Mouse (Mus musculus) embryonic facial prominence, embryonic 12.5 days (tissue): ENCODE data around the gene Mapk10. TPM values are rescaled to one million over a fixed set of nuclear protein-coding genes. Genes with fewer than 3 reads are reported as not detected.

Experiments
- ATAC-seq: fragments of 200-750 bp; cut with Nextera tagmentation; 2 replicates; pipeline ENCODE4 v1.8.0; 2017; ENCODE audit not compliant: insufficient number of reproducible peaks, insufficient read depth, low FRiP score, low TSS enrichment
- H3K27ac ChIP-seq: fragments of 300-500 bp; sonication (generic); 2 replicates; pipeline ENCODE4 v1.5.1; 2016; ENCODE audit warnings: mild to moderate bottlenecking
- H3K27me3 ChIP-seq: fragments of 300-500 bp; sonication (generic); 2 replicates; pipeline ENCODE4 v1.6.1; 2016; ENCODE audit warnings: mild to moderate bottlenecking, moderate library complexity
- H3K36me3 ChIP-seq: fragments of 300-500 bp; sonication (generic); 2 replicates; pipeline ENCODE4 v1.6.1; 2016; ENCODE audit warnings: mild to moderate bottlenecking
- H3K4me1 ChIP-seq: fragments of 300-500 bp; sonication (generic); 2 replicates; pipeline ENCODE4 v1.6.1; 2016
- H3K4me2 ChIP-seq: fragments of 300-500 bp; sonication (generic); replicated peaks from 2 replicates; pipeline ENCODE4 v1.6.1; 2016; ENCODE audit warnings: mild to moderate bottlenecking, moderate library complexity
- H3K4me3 ChIP-seq: fragments of 300-500 bp; sonication (generic); 2 replicates; pipeline ENCODE4 v1.5.1; 2016; ENCODE audit warnings: mild to moderate bottlenecking
- H3K9ac ChIP-seq: fragments of 300-500 bp; sonication (generic); 2 replicates; pipeline ENCODE4 v1.6.1; 2016; ENCODE audit warnings: mild to moderate bottlenecking, moderate library complexity
- H3K9me3 ChIP-seq: fragments of 300-500 bp; sonication (generic); 2 replicates; pipeline ENCODE4 v1.6.1; 2016; ENCODE audit warnings: mild to moderate bottlenecking, moderate library complexity
- WGBS: fragments of 180-500 bp; shearing (Covaris S2); methylation state at CpG from one replicate; pipeline ENCODE4 v1.1.7; 2016; 5-methylcytosine and 5-hydroxymethylcytosine counted together
- polyA plus RNA-seq: library from polyadenylated mRNA; unstranded; fragments of >200 nt; fragmentation: Nextera tagmentation; extraction: Ambion mirVana; gene quantifications from 2 replicates; pipeline ENCODE4 v1.2.1, GENCODE M21; 2016

The Mapk10 gene
- polyA plus RNA-seq, 1 experiment from 2014 or later, result 6.1 TPM

GRCm38 (mm10) chr5:103197796-103198325 is 13.3 kb downstream of the Mapk10 start:
- no peak overlapping the region for H3K4me2 ChIP-seq
- H3K4me1 ChIP-seq, result no peaks in the 10 kb centered on the region
- H3K4me3 ChIP-seq, result no peak overlapping the region
- H3K9me3 ChIP-seq, result no peaks in the 10 kb centered on the region
- no peak for ATAC-seq
- H3K36me3 ChIP-seq, result no peaks in the 10 kb centered on the region
- H3K27me3 ChIP-seq, result no peaks in the 10 kb centered on the region
- H3K27ac ChIP-seq, result no peak overlapping the region
- 55% methylated on average over 2 of the region's 2 CpGs for WGBS
- H3K9ac ChIP-seq, result no peak overlapping the region

DNA sequence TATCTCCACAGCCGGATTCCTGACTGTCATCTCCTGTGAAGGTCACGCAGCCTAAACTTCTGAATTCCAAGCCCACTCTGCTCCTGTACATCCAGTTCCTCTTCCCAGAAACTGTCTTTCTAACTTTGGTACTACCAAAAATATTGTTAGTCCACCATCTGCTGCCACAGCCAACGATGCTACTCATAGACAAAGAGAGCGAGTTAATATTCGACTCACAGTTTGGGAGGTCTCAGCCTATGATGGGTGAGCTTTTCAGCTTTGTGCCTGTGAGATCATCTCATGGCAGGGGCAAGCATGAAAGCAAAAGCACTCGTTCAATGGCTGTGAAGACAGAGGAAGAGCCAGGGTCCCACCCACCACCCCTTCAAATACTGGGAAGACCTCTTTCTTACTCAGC is 16.6 kb downstream of the Mapk10 start:
- 79% methylated on average over 6 of the region's 6 CpGs for WGBS
- no peak for ATAC-seq
- Histone ChIP-seq H3K9me3 (no peaks in the 10 kb centered on the region), H3K4me3 (no peak overlapping the region), H3K9ac (no peak overlapping the region), H3K27ac (no peak overlapping the region), H3K36me3 (no peaks in the 10 kb centered on the region), H3K27me3 (no peaks in the 10 kb centered on the region), H3K4me2 (no peak overlapping the region), H3K4me1 (no peaks in the 10 kb centered on the region)

DNA sequence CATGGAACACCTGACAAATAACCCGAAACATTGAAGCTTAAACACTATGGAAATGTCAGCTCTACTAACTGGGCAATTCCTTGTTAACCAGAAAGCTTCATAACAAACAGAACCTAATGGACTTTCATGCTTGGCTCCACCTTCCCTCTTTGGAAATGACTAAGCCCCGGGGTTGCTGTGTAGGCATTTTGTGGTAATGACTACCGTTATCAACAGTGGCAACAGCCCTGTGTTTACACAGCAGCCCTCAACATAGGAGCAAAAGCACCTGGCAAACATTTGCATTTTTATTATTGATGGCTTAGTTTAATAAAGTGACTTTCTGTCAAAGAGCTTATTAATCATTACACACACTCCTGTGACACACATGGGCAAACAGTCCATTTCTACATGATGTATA is 17.4 kb downstream of the Mapk10 start:
- Histone ChIP-seq H3K4me2 (no peak overlapping the region), H3K27me3 (no peaks in the 10 kb centered on the region), H3K4me3 (no peak overlapping the region), H3K4me1 (no peaks in the 10 kb centered on the region), H3K9ac (no peak overlapping the region), H3K27ac (no peak overlapping the region), H3K36me3 (no peaks in the 10 kb centered on the region), H3K9me3 (no peaks in the 10 kb centered on the region)
- WGBS, result 85% methylated on average over 3 of the region's 3 CpGs
- ATAC-seq, result no peak

DNA sequence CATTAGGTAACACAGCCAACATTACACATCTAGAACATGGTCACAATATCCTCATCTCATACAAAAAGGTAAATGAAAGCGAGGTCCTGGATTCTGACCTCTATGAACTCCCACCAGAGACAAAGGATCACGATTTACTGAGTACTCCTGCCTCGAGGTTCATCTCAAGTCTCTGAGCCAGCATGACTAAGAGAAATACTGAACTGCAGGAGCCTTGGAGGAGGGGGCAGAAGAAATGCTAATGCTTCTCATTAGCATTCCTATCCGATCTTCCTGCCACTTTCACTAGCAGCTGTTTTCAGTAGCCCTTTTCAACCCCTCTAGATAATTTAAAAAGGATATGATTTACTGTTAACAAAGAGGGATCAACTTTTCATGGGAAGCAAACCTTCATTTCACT is 19.6 kb downstream of the Mapk10 start:
- Histone ChIP-seq H3K27ac (no peak overlapping the region), H3K9ac (no peak overlapping the region), H3K27me3 (no peaks in the 10 kb centered on the region), H3K9me3 (no peaks in the 10 kb centered on the region), H3K36me3 (no peaks in the 10 kb centered on the region), H3K4me3 (no peak overlapping the region), H3K4me2 (no peak overlapping the region), H3K4me1 (no peaks in the 10 kb centered on the region)
- WGBS, result 23% methylated on average over 4 of the region's 4 CpGs
- ATAC-seq, result no peak

DNA sequence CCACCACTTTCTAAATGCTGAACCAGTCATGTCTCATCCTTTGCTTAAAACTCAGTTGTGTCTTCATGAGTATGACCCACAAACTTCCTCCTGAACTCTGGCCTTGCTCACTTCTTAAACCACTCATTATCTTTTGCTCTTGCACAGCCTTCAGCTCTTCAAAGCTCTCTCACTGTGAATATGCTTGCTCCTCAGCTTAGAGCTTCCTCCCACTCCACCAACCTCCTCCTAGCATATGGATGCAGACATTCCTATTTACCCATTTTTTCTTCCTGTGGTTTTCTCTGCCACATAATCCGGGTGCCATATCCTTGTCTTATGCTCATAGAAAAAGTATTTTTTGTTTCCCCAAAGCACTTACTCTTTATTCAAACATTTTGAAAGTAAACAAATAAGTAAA is 26.9 kb downstream of the Mapk10 start:
- no peak for ATAC-seq
- no peaks in the 10 kb centered on the region for H3K36me3 ChIP-seq
- H3K27ac ChIP-seq, result no peak overlapping the region
- no peaks in the 10 kb centered on the region for H3K9me3 ChIP-seq
- no peaks in the 10 kb centered on the region for H3K27me3 ChIP-seq
- H3K4me3 ChIP-seq, result no peak overlapping the region
- no peak overlapping the region for H3K9ac ChIP-seq
- whole genome bisulfite sequencing, result 88% methylated on average over 1 of the region's 1 CpGs
- H3K4me1 ChIP-seq, result no peaks in the 10 kb centered on the region
- H3K4me2 ChIP-seq, result no peak overlapping the region

GRCm38 (mm10) chr5:103181622-103182021 is 29.5 kb downstream of the Mapk10 start:
- H3K4me3 ChIP-seq, result no peak overlapping the region
- H3K36me3 ChIP-seq, result no peaks in the 10 kb centered on the region
- H3K4me2 ChIP-seq, result no peak overlapping the region
- no peak overlapping the region for H3K9ac ChIP-seq
- no peak for ATAC-seq
- 87% methylated on average over 10 of the region's 10 CpGs for WGBS
- H3K4me1 ChIP-seq, result 0 out of 2 replicates have a peak, but pooled peaks cover 4% of the 10 kb centered on the region
- H3K27me3 ChIP-seq, result no peaks in the 10 kb centered on the region
- H3K9me3 ChIP-seq, result no peaks in the 10 kb centered on the region
- no peak overlapping the region for H3K27ac ChIP-seq

- Histone ChIP-seq H3K4me3 (no peak overlapping the region), H3K9ac (no peak overlapping the region), H3K36me3 (no peaks in the 10 kb centered on the region), H3K4me1 (0 out of 2 replicates have a peak, but pooled peaks cover 4% of the 10 kb centered on the region), H3K4me2 (no peak overlapping the region), H3K27ac (no peak overlapping the region), H3K27me3 (no peaks in the 10 kb centered on the region), H3K9me3 (no peaks in the 10 kb centered on the region)
- no peak for ATAC-seq
- 28% methylated on average over 5 of the region's 5 CpGs for WGBS
Measured at GRCm38 (mm10) chr5:103177010-103177409, 34.1 kb downstream of the Mapk10 start.

- no peak overlapping the region for H3K4me3 ChIP-seq
- no peak overlapping the region for H3K4me2 ChIP-seq
- H3K36me3 ChIP-seq, result no peaks in the 10 kb centered on the region
- no peak overlapping the region for H3K9ac ChIP-seq
- H3K27me3 ChIP-seq, result no peaks in the 10 kb centered on the region
- no peak for ATAC-seq
- H3K27ac ChIP-seq, result no peak overlapping the region
- H3K9me3 ChIP-seq, result no peaks in the 10 kb centered on the region
- H3K4me1 ChIP-seq, result 0 out of 2 replicates have a peak, but pooled peaks cover 4% of the 10 kb centered on the region
- 88% methylated on average over 7 of the region's 7 CpGs for WGBS
Measured at GRCm38 (mm10) chr5:103175989-103176388, 35.1 kb downstream of the Mapk10 start.

DNA sequence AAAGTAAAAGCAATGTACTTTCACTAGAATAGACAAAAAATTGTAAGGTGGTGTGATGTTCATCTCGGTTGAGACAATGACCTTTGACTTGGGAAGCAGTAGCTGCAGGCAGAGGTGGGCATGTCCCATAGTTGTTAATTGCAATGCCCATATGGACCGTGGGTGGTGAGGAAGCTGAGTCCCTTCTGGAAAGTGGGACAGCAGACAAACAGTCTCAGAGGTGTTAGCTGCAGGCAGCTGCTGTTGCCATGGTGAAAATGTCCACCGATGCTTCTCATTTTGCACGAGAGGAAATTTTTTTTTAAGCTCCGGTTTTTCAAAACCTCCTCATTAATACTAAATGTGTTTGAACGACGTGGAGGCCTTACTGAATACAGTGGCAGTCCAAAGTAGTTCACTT is 36.5 kb downstream of the Mapk10 start:
- Histone ChIP-seq H3K4me2 (no peak overlapping the region), H3K9me3 (no peaks in the 10 kb centered on the region), H3K4me1 (0 out of 2 replicates have a peak, but pooled peaks cover 4% of the 10 kb centered on the region), H3K27me3 (no peaks in the 10 kb centered on the region), H3K4me3 (no peak overlapping the region), H3K27ac (no peak overlapping the region), H3K9ac (no peak overlapping the region), H3K36me3 (no peaks in the 10 kb centered on the region)
- WGBS, result 78% methylated on average over 7 of the region's 7 CpGs
- no peak for ATAC-seq

DNA sequence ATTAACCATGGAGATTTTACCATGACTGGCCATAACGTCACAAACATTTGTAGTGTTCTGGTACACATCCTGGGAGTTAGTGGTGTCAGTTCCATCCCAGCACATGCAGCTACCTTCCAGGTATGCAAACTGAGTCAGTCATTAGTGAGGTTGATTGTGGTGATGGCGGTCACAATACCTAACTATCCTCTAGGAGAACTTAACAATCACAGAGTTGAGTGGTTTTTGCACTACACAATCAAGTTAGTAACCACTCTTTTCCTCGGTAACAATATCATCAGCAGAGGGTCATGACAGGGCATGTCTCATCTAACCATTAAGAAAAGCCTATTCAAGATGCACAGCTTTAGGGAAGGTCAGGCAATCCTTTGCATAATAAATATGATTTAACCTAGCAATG is 39.9 kb downstream of the Mapk10 start:
- Histone ChIP-seq H3K4me1 (no peaks in the 10 kb centered on the region), H3K4me2 (no peak overlapping the region), H3K9me3 (no peaks in the 10 kb centered on the region), H3K36me3 (no peaks in the 10 kb centered on the region), H3K4me3 (no peak overlapping the region), H3K9ac (no peak overlapping the region), H3K27me3 (no peaks in the 10 kb centered on the region), H3K27ac (no peak overlapping the region)
- WGBS, result 86% methylated on average over 3 of the region's 3 CpGs
- no peak for ATAC-seq

DNA sequence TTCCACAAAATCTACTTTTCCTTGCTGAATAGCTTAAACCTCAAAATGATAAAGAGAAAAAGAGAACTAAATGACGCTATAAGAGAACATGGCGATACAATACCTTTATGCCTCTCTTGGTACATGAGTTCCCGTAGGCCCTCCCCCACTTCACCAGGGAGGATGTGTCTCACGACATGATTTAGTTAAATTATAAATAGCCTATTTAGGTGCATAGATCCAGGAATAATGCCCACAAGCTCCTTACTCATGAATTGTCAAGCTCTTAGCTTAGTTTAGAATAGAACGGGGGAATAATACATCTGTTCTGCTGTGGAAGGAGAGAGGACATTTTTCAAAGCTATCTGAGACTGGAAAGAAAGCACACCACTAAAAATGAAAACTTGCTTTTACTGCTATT is 43.8 kb downstream of the Mapk10 start:
- WGBS, result 80% methylated on average over 5 of the region's 5 CpGs
- Histone ChIP-seq H3K4me2 (no peak overlapping the region), H3K27me3 (no peaks in the 10 kb centered on the region), H3K9me3 (no peaks in the 10 kb centered on the region), H3K4me3 (no peak overlapping the region), H3K4me1 (no peaks in the 10 kb centered on the region), H3K27ac (no peak overlapping the region), H3K36me3 (no peaks in the 10 kb centered on the region), H3K9ac (no peak overlapping the region)
- no peak for ATAC-seq

DNA sequence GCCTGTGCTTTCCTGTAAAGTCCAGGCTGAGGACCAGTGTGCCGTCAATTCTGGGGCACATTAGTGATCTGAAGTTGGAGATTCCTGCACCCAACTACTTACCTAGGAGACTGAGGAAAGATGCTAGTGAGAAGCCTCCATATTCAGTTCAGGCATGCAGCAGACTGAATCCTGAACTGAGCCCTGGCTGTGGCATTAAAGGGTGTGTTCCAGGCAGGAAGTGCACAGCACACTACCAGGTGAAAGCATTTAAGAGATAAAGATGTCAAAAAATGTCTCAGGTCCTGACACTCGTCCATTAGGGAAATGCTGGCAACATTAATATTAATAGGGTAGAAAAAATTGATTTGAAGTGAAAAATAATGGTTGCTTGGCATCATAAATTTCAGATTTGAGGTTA is 44.4 kb downstream of the Mapk10 start:
- Histone ChIP-seq H3K27me3 (no peaks in the 10 kb centered on the region), H3K9ac (no peak overlapping the region), H3K9me3 (no peaks in the 10 kb centered on the region), H3K36me3 (no peaks in the 10 kb centered on the region), H3K4me1 (no peaks in the 10 kb centered on the region), H3K27ac (no peak overlapping the region), H3K4me3 (no peak overlapping the region), H3K4me2 (no peak overlapping the region)
- 68% methylated on average over 2 of the region's 2 CpGs for WGBS
- ATAC-seq, result no peak

- Histone ChIP-seq H3K4me3 (no peak overlapping the region), H3K27ac (no peak overlapping the region), H3K9ac (no peak overlapping the region), H3K4me2 (no peak overlapping the region), H3K27me3 (no peaks in the 10 kb centered on the region), H3K4me1 (0 out of 2 replicates have a peak, but pooled peaks cover 5% of the 10 kb centered on the region), H3K9me3 (no peaks in the 10 kb centered on the region), H3K36me3 (no peaks in the 10 kb centered on the region)
- no peak for ATAC-seq
- whole genome bisulfite sequencing, result 86% methylated on average over 3 of the region's 3 CpGs
Measured at GRCm38 (mm10) chr5:103164022-103164421, 47.1 kb downstream of the Mapk10 start.
